Mouse (Mus musculus) hindbrain, embryonic 10.5 days (tissue): ENCODE data around the gene B630019K06Rik. TPM values are rescaled to one million over a fixed set of nuclear protein-coding genes. Genes with fewer than 3 reads are reported as not detected.
"Not testable (repeated sequence)": the region's sequence is repeated elsewhere in the genome, so short reads cannot be mapped to it uniquely, and the experiment has no call there.

Experiments
- DNase-seq: peaks from one replicate; pipeline ENCODE4 v3.0.0-alpha.2; 2017; ENCODE audit warnings: low spot score
- H3K27ac ChIP-seq: fragments of 300-500 bp; sonication (generic); 2 replicates; pipeline ENCODE4 v1.5.1; 2016; ENCODE audit warnings: mild to moderate bottlenecking, moderate library complexity
- H3K27me3 ChIP-seq: fragments of 300-500 bp; sonication (generic); 2 replicates; pipeline ENCODE4 v1.6.1; 2016; ENCODE audit warnings: mild to moderate bottlenecking; ENCODE audit not compliant: poor library complexity, insufficient read depth, severe bottlenecking
- H3K36me3 ChIP-seq: fragments of 300-500 bp; sonication (generic); 2 replicates; pipeline ENCODE4 v1.6.1; 2016; ENCODE audit warnings: mild to moderate bottlenecking, moderate library complexity
- H3K4me1 ChIP-seq: fragments of 300-500 bp; sonication (generic); replicated peaks from 2 replicates; pipeline ENCODE4 v1.6.1; 2016; ENCODE audit warnings: mild to moderate bottlenecking
- H3K4me3 ChIP-seq: fragments of 300-500 bp; sonication (generic); 2 replicates; pipeline ENCODE4 v1.5.1; 2016; ENCODE audit warnings: mild to moderate bottlenecking, moderate library complexity
- H3K9me3 ChIP-seq: fragments of 300-500 bp; sonication (generic); 2 replicates; pipeline ENCODE4 v1.6.1; 2016; ENCODE audit warnings: mild to moderate bottlenecking, moderate library complexity
- WGBS: fragments of 180-500 bp; shearing (Covaris S2); methylation state at CpG from one replicate; pipeline ENCODE4 v1.1.7; 2016; 5-methylcytosine and 5-hydroxymethylcytosine counted together
- polyA plus RNA-seq: library from polyadenylated mRNA; unstranded; fragments of >200 nt; fragmentation: Nextera tagmentation; extraction: Ambion mirVana; gene quantifications from 2 replicates; pipeline ENCODE4 v1.2.1, GENCODE M21; 2016

The B630019K06Rik gene
- 2.9 and 4.7 TPM in 2 replicates for polyA plus RNA-seq

DNA sequence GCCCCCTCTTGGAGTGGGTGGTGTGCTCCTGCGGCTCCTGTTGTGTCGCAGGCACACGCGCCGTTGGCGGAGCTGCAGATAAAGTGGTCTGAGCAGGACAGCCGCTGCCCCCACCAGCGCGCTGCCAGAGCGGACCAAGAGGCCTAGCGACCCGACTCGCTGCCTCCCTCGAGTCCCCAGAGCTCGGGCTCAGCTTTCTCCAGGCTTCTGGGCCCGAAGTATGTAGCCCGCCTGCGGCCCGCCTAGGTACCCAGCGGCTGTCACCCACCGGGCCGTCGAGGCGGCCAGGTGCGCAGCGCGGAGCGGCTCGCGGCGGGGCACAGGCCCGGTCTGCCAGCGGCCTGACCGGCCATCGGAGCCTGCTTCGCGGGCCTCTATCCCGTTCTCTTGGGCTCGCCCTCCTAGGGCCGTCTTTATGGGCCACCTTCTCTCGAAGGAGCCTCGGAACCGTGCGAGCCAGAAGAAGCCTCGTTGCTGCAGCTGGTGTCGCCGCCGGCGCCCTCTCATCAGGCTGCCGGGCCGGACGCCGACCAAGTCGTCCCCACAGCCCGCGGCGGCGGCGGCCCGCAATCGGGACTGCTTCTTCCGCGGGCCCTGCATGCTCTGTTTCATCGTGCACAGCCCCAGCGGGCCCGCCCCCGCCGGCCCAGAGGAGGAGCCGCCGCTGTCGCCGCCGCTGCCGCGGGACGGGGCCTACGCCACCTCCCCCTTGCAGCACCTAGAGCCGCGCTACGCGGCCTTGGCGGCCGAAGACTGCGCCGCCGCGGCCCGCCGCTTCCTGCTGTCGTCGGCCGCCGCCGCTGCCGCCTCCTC, at the start of gene B630019K06Rik:
Gene B630019K06Rik (plus strand): TSS at position 40 of the 813 bp plus-strand sequence.
- WGBS = 12% methylated on average over 90 of the region's 95 CpGs
- peak; percentile 51 for DNase-seq
- Histone ChIP-seq H3K27me3 (no peaks in the 10 kb centered on the region), H3K9me3 (peaks cover 13% of the 10 kb centered on the region), H3K4me1 (no peaks in the 10 kb centered on the region), H3K4me3 (peak within 1 kb of the TSS; percentile 59), H3K27ac (peak within 1 kb of the TSS; percentile 89), H3K36me3 (no peaks in the 10 kb centered on the region)

DNA sequence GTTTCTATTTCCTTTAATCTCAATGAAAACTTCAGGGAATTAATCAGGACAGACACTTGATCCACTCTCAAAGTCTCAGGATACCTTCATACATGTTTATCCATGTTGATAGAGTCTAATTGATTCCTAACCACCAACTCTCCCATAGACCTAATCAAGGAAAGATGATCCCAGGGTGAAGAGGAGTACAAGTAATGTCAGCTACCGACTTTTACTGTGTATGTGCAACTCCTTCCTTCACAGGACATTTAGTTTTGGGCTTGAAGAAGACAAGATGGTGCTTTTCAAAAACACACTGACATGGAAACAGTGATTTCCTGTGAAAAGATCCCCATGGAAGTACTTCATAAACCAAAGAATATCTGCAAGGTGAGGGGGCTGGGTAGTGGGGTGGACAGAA, 48.5 kb upstream of the B630019K06Rik start, which contains the start of gene Gm6592:
Gene Gm6592 (plus strand): TSS at position 301 of the 400 bp plus-strand sequence.
- Histone ChIP-seq H3K27me3 (no peaks in the 10 kb centered on the region), H3K4me3 (no peak within 1 kb of the TSS), H3K36me3 (no peaks in the 10 kb centered on the region), H3K4me1 (no peaks in the 10 kb centered on the region), H3K27ac (no peak within 1 kb of the TSS), H3K9me3 (peaks cover 8% of the 10 kb centered on the region)
- DNase-seq = no peak
- 77% methylated on average over 1 of the region's 1 CpGs for WGBS

DNA sequence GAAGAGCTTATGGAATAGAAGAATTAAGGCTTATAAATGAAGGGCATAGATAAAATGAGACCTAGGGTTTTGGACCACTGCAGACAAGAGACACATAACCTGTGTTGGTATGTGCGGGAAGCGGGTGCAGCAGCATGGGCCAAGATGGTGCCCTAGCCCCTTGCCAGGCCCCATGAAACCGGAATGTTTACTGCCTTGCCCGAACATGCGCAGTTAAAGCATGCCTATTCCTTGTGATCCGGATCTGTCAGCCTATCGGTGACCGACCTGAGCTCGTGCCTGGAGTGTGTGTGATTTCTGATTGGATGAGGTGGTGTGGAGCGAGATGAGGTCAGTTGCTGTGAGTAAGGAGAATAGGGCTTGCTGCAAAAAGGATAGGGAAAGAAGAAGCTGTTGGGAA, 39.7 kb upstream of the B630019K06Rik start:
- Histone ChIP-seq H3K4me3 (no peak overlapping the region), H3K36me3 (no peaks in the 10 kb centered on the region), H3K27me3 (no peaks in the 10 kb centered on the region), H3K9me3 (peaks cover 3% of the 10 kb centered on the region; the same call in 1 of the 2 replicates), H3K4me1 (no peaks in the 10 kb centered on the region), H3K27ac (no peak overlapping the region)
- WGBS = 91% methylated on average over 10 of the region's 10 CpGs
- no peak for DNase-seq

- DNase-seq = peak; percentile 43
- not testable (repeated sequence) for H3K4me3 ChIP-seq, H3K9me3 ChIP-seq, H3K36me3 ChIP-seq, H3K4me1 ChIP-seq, H3K27me3 ChIP-seq, H3K27ac ChIP-seq
- 8% methylated on average over 3 of the region's 3 CpGs for WGBS
These were observed 27.9 kb upstream of the B630019K06Rik start for GRCm38 (mm10) chrX:8864331-8864730.

GRCm38 (mm10) chrX:8873953-8874352, 18.2 kb upstream of the B630019K06Rik start, which contains the start of gene Gm5751:
TSS of gene Gm5751 (plus strand) at chrX:8874253.
- H3K9me3 ChIP-seq = peaks cover 10% of the 10 kb centered on the region; the same call in 1 of the 2 replicates
- H3K4me1 ChIP-seq = not testable (repeated sequence)

GRCm38 (mm10) chrX:8884336-8884735, 7.8 kb upstream of the B630019K06Rik start:
- no peak for DNase-seq
- no peaks in the 10 kb centered on the region for H3K9me3 ChIP-seq
- no peak overlapping the region for H3K27ac ChIP-seq
- no peaks in the 10 kb centered on the region for H3K4me1 ChIP-seq
- H3K27me3 ChIP-seq = no peaks in the 10 kb centered on the region
- H3K36me3 ChIP-seq = no peaks in the 10 kb centered on the region
- H3K4me3 ChIP-seq = no peak overlapping the region
- WGBS = 74% methylated on average over 4 of the region's 4 CpGs

More at GRCm38 (mm10) chrX:8873953-8874352, 18.2 kb upstream of the B630019K06Rik start, which contains the start of gene Gm5751:
- not testable (repeated sequence) for H3K4me3 ChIP-seq, DNase-seq, H3K36me3 ChIP-seq, H3K27me3 ChIP-seq, H3K27ac ChIP-seq
- 88% methylated on average over 4 of the region's 4 CpGs for WGBS

DNA sequence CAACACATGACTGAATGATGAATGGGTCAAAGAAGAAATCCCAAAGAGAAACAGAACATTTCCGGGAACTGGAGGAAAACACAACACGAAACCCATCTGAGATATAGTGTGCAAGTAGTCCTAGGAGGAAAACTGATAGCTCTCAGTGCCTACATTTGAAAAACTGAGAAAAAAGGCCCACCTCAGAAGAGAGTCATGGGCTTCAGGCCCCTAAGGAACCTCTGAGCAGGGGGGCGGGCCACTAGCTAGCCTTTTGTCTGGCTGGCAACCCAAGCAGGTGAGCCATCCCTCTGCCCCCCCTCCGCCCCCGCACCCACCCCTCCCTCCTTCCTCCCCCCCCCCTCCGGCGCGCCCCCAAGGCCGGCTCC, 223 bp upstream of the B630019K06Rik start:
- Histone ChIP-seq H3K27me3 (no peaks in the 10 kb centered on the region), H3K36me3 (no peaks in the 10 kb centered on the region), H3K4me1 (no peaks in the 10 kb centered on the region), H3K9me3 (peaks cover 13% of the 10 kb centered on the region), H3K4me3 (peak overlapping the region; percentile 59), H3K27ac (peak overlapping the region; percentile 89)
- 31% methylated on average over 4 of the region's 9 CpGs for WGBS
- DNase-seq = no peak

DNA sequence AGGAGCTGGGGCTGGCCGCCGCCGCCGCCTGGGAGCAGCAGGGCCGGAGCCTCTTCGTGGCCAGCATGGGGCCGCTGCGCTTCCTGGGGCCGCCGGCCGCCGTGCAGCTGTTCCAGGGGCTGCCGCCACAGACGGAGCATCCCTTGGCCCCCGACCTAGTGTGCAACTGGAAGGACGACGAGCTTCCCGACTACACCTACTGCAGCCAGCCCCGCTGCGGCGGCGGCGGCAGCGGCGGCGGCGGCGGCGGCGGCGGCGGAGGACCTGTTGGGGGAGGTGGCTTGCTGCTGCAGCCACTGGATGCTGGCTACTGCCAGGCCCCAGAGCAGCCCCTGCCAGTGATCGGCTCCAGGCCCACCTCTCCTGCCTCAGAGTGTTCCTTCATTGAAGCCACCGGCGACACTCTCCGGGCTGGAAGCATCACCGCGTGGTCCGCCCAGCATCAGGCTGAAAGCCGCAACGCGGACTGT, 1.0 kb downstream of the B630019K06Rik start:
- 16% methylated on average over 35 of the region's 42 CpGs for WGBS
- peak overlapping the region; percentile 89 for H3K27ac ChIP-seq
- peaks cover 13% of the 10 kb centered on the region for H3K9me3 ChIP-seq
- H3K27me3 ChIP-seq = no peaks in the 10 kb centered on the region
- H3K4me1 ChIP-seq = no peaks in the 10 kb centered on the region
- peak overlapping the region; percentile 59 for H3K4me3 ChIP-seq
- DNase-seq = peak; percentile 60
- H3K36me3 ChIP-seq = no peaks in the 10 kb centered on the region

DNA sequence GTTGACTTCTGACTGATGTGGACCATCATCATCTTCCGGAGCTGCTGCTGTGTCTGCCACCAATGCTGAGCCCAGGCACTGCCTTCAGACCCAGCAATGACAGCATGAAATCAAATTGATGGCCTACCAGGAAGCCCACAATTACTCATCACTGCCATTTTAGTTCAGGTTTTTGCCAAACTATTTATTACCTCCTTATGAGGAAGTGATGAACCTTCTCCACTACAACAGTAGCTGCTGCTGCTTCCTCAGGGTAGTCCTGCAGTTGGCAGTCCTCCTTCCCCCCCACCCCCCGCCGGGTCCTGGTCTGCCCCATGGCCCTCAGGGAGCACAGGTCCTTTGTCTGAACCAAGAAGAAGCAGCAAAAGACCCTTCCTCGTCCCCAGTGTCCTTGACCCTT, 8.6 kb downstream of the B630019K06Rik start:
- Histone ChIP-seq H3K27ac (no peak overlapping the region), H3K4me1 (0 out of 2 replicates have a peak, but pooled peaks cover 2% of the 10 kb centered on the region), H3K9me3 (no peaks in the 10 kb centered on the region), H3K36me3 (no peaks in the 10 kb centered on the region), H3K27me3 (no peaks in the 10 kb centered on the region), H3K4me3 (no peak overlapping the region)
- DNase-seq = no peak
- 63% methylated on average over 4 of the region's 4 CpGs for WGBS

DNA sequence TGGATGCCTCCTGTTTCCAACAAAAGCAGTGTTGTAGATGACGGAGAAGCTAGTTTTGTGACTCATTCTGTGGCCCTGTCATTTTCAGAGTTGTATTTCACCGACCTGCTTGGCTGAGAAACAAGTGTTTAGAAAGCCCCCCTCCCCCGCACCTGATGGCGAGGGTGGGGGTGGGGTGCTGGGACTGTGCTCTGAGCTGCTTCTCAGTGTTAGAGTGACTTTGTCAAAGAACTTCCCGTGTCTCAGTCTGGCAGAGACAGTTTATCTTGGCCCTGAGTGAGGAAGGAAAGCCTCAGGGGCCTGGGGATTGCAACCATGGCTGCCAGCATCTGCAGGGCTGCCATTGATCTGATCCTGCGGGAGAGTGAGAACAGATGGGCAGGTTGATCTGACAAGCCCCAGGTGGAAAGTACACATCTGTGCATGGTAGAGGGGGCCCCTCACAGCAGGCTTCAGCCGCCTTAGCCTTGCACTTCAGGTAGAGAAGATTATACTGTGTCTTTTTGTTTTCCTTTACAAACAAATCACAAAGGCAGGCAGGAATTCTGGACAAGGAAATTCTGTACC, 9.8 kb downstream of the B630019K06Rik start:
- WGBS = 36% methylated on average over 7 of the region's 7 CpGs
- Histone ChIP-seq H3K4me3 (no peak overlapping the region), H3K36me3 (no peaks in the 10 kb centered on the region), H3K27me3 (no peaks in the 10 kb centered on the region), H3K9me3 (no peaks in the 10 kb centered on the region), H3K4me1 (0 out of 2 replicates have a peak, but pooled peaks cover 2% of the 10 kb centered on the region), H3K27ac (no peak overlapping the region)
- DNase-seq = no peak

DNA sequence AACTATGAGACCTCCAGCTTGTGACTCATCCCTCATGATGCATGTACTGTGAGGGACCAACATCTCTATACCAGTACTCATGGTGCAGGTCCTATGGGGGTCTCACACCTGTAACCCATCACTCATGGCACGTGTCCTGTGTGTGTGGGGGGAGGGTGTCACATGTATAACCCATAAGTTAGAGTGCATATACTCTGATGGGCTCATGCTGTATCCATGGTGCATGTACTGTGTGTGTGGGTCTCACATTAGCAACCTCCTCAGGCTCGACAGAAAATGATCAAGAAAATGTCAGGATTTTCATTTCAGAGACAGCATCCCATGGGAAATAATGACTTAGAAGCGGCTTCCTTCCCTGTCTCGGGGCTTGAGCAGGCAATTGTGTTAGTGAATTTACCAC, 28.9 kb downstream of the B630019K06Rik start:
- H3K4me3 ChIP-seq = no peak overlapping the region
- H3K36me3 ChIP-seq = no peaks in the 10 kb centered on the region
- H3K9me3 ChIP-seq = peaks cover 7% of the 10 kb centered on the region; the same call in 1 of the 2 replicates
- no peak overlapping the region for H3K27ac ChIP-seq
- H3K4me1 ChIP-seq = no peaks in the 10 kb centered on the region
- H3K27me3 ChIP-seq = no peaks in the 10 kb centered on the region
- no peak for DNase-seq
- WGBS = 88% methylated on average over 4 of the region's 4 CpGs

DNA sequence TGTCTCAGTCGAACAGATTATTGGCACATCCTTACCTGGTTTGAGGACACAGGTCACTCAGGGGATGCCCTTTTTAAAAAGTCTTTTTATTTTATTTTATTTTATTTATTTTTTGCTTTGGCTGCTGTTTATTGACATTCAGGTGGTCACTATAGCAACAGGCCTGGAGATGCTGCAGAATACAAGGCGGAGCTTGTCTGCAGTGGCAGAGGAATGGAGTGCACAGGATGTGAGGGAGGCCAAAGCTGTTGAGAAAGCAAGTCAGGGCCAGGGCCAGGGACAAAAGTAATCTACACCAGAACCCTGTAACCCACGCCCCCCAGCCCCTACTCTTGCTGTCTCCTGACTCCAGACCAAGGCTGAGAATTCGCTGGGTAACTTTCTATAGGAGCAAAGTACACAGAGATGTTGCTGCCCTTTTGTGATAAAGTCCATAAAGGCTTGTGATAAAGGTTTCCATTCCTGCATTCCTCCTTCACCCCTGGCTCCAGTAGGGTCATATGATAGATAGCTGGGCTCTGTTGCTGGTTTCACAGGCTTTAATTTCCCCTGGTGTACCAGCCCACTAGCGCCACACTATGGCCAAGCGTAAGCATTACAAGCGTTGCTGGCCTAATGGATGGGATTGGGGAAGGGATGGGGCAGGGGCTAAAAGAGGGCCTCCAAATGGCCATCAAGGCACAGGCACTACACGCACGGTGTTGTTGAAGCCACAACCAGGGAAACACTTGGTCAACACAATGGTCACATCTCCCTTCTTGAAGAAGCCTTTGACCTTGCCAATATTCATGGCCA, 29.8 kb downstream of the B630019K06Rik start:
- no peak for DNase-seq
- WGBS = 58% methylated on average over 9 of the region's 9 CpGs
- Histone ChIP-seq H3K4me3 (no peak overlapping the region), H3K9me3 (peaks cover 7% of the 10 kb centered on the region; the same call in 1 of the 2 replicates), H3K27me3 (no peaks in the 10 kb centered on the region), H3K4me1 (no peaks in the 10 kb centered on the region), H3K27ac (no peak overlapping the region), H3K36me3 (no peaks in the 10 kb centered on the region)
